Mouse (Mus musculus) small intestine, adult 2 months (tissue): ENCODE results near the gene Clcf1.

Experiments used
- CTCF ChIP-seq: fragments of 200-500 bp; IDR thresholded peaks from 2 replicates; pipeline ENCODE4 v1.5.1; 2012; ENCODE audit warnings: low read depth, mild to moderate bottlenecking, control low read depth, inconsistent platforms, low read length, moderate library complexity, mixed read lengths; ENCODE audit not compliant: insufficient replicate concordance, insufficient read length; ENCODE audit errors: extremely low read depth
- POLR2A ChIP-seq: fragments of 200-500 bp; IDR thresholded peaks from 2 replicates; pipeline ENCODE4 v1.6.1; 2012; ENCODE audit warnings: low read depth, mild to moderate bottlenecking, control low read depth, inconsistent platforms, low read length, moderate library complexity

DNA sequence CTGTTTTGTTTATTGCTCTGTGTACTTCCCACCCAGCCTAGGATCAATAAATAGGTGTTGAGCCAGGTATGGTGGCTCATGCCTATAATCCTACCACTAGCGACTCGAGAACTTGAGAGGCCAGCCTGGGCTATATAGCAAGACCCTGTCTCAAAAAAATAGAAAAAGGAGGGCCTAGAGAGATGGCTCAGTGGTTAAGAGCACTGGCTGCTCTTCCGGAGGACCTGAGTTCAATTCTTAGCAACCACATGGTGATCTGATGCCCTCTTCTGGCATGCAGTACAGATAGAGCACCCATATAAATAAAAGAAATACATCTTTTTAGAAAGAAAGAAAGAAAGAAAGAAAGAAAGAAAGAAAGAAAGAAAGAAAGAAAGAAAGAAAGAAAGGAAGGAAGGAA lies 10.9 kb upstream of the Clcf1 start:
- TF ChIP-seq POLR2A = no peak
- no peak for TF ChIP-seq CTCF
